Mouse (Mus musculus): ENCODE results near the gene Etv5.
"Not testable (repeated sequence)": the region's sequence is repeated elsewhere in the genome, so short reads cannot be mapped to it uniquely, and the experiment has no call there.

DNA sequence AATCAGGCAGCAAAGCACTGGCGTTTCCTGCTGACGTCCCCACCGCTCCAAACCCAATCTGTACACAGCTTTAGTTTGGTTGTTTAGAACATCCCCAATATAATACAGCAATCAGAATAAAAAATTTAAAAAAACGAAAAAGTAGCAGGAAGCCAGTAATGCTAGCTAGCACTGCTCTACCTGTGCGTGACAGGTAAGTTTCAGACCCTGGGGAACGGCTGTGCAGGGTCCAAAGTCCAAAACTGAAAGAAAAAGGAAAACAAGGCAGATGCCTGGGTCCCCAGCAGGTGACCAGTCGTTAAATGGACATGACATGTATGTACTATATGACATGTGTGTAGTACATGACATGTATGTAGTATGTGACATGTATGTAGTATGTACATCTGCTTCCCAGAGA is 57.5 kb downstream of the Etv5 start:
- not testable (repeated sequence) for TF ChIP-seq CTCF (IDR thresholded peaks at IDR 0.05; ENCODE audit: extremely low read depth, insufficient read depth, insufficient read length, insufficient replicate concordance); POLR2A (IDR thresholded peaks at IDR 0.05; ENCODE audit: low read depth, low read length)

All from spleen, adult 2 months (tissue).